Mouse (Mus musculus) heart, adult 10 weeks (tissue): ENCODE measurements around the gene Them7. TPM values are rescaled to one million over a fixed set of nuclear protein-coding genes. Genes with fewer than 3 reads are reported as not detected.

Experiments
- polyA plus RNA-seq: library from polyadenylated mRNA; stranded (reverse); fragments of 350-450 nt; fragmentation: Illumina TruSeq; extraction: RNeasy Lipid Tissue Mini Kit (QIAGEN cat#74804); gene quantifications from one replicate; pipeline ENCODE4 v1.2.3, GENCODE M21; 2014; ENCODE audit warnings: low read depth, low replicate concordance

The Them7 gene
- not detected for polyA plus RNA-seq

DNA sequence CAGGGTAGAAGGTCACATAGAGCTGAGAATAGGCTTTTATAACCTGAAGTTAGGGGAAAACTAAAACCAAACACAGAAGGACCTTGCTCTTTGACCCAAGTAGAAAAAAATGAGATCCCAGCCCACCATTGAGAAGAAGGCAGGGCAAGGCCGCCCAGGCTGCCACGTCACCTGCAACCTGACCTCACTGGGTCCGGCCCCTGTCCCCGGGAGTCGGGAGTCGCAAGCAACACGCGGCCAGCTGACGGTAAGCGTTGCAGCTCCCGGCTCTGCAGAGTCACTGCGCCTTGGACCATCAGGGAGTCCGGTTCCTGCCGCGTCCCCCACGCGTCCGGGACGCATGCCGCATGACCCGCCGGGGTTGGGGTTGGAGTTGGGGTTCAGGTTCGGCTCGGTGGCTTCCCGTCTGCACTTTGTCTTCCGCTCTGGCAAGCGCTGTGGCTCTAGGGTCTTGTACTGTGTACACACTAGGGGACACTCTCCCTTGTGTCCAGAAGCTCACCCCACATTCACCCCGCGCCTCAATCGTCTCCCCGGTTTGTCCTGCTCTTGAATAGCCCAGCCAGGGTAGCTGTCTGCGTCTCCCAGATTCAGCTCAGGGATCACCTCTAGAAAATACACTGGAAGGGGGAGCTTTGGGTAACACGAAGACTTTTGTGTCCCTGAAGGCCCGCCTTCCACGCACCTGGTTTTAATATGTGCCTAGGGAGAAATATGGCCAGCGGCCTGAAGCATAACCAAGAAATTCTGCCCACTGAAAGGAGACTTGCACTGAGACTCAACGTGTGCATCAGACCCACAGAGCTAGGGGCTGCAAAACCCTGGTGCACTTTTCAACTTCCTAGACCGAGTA, at the start of gene Them7:
Gene Them7 (plus strand): TSS at position 187 of the 853 bp plus-strand sequence.

DNA sequence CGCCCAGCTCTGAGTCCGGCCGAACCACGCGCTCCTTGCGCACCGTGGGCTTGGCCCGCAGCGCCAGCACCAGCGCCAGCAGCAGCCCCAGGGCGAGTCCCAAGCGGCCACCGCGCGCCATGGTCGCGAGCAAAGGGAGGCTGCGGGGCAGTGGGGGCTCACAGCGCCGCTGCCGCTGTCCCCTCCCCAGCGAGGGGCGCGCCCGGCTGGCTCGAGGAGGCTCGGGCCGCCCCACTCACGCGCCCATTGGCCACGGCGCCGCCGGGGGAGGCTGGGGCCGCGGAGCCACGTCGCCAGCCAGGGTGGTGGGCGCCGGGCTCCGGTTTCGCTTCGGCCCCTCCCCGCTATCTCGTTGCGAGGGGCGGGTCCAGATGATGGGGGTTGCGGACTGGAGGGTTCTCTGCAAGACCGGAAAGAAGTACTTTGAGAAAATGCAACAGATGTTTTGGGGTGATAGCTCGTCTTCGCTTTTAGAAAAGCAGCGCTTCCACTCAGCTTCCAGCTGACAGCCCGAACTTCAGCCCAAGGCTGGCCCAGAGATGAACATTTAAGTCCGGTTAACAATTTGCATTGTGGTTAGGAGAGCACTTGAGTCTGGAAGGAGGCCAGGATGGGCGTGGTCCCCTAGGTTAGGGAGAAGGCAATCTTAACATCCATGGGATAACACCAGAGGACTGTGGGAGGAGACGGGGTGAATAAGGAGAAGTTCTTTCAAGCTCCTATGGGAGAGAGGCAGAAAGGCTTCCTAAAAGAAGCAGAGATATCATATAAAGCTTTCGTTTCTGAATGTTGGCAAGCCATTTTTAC, 175.2 kb downstream of the Them7 start, which contains the start of gene Rcn1:
Gene Rcn1 (minus strand): TSS at position 235 of the 807 bp plus-strand sequence.

Other genes starting within 250 kb of the Them7 start
- gene Eif3m, start 207.2 kb upstream of the Them7 start, polyA plus RNA-seq: 160 TPM
- not detected for gene Gm11060, start 132.3 kb upstream of the Them7 start, polyA plus RNA-seq
- gene Wt1, start 97.8 kb upstream of the Them7 start, polyA plus RNA-seq: 5.2 TPM
- 20.4 TPM for gene Rcn1, start 175.0 kb downstream of the Them7 start, polyA plus RNA-seq